Mouse (Mus musculus): Measurements from ENCODE around the gene Fgd2. TPM values are rescaled to one million over a fixed set of nuclear protein-coding genes. Genes with fewer than 3 reads are reported as not detected.
"Not testable (repeated sequence)": the region's sequence is repeated elsewhere in the genome, so short reads cannot be mapped to it uniquely, and the experiment has no call there.

Fgd2 gene
- polyA plus RNA-seq, 1 experiment from 2014 or later, result 8.3 TPM

GRCm38 (mm10) chr17:29351056-29351455 is 9.7 kb upstream of the Fgd2 start:
- WGBS, result 60% methylated on average over 5 of the region's 5 CpGs
- H3K27ac ChIP-seq (replicated peaks); H3K9me3 ChIP-seq; H3K27me3 ChIP-seq; ATAC-seq (ENCODE audit: low FRiP score, low read depth); H3K4me3 ChIP-seq; H3K4me2 ChIP-seq; H3K9ac ChIP-seq; H3K36me3 ChIP-seq: not testable (repeated sequence)
- H3K4me1 ChIP-seq (replicated peaks), result peaks cover 25% of the 10 kb centered on the region

- Histone ChIP-seq H3K4me1 (replicated peaks) (peaks cover 26% of the 10 kb centered on the region), H3K4me2 (peak overlapping the region; percentile 71), H3K27me3 (no peaks in the 10 kb centered on the region), H3K9me3 (no peaks in the 10 kb centered on the region), H3K27ac (replicated peaks) (peak overlapping the region; percentile 97), H3K36me3 (no peaks in the 10 kb centered on the region), H3K9ac (peak overlapping the region; percentile 52), H3K4me3 (no peak overlapping the region)
- 11% methylated on average over 5 of the region's 5 CpGs for WGBS
- ATAC-seq (ENCODE audit: low FRiP score, low read depth), result peak; percentile 49
Observed at GRCm38 (mm10) chr17:29355461-29355840, 5.3 kb upstream of the Fgd2 start.

GRCm38 (mm10) chr17:29355841-29356478 is 4.8 kb upstream of the Fgd2 start:
- peak overlapping the region; percentile 39 for H3K4me3 ChIP-seq

GRCm38 (mm10) chr17:29356479-29356856 is 4.2 kb upstream of the Fgd2 start:
- ATAC-seq (ENCODE audit: low FRiP score, low read depth), result peak; percentile 96
- WGBS, result 0% methylated on average over 11 of the region's 11 CpGs
- H3K9me3 ChIP-seq, result no peaks in the 10 kb centered on the region

More at GRCm38 (mm10) chr17:29355841-29356478, 4.8 kb upstream of the Fgd2 start:
- 4% methylated on average over 17 of the region's 17 CpGs for WGBS
- ATAC-seq (ENCODE audit: low FRiP score, low read depth), result peak; percentile 67
- Histone ChIP-seq H3K9me3 (no peaks in the 10 kb centered on the region), H3K9ac (peak overlapping the region; percentile 52), H3K4me2 (peak overlapping the region; percentile 71), H3K4me1 (replicated peaks) (peaks cover 26% of the 10 kb centered on the region), H3K27me3 (no peaks in the 10 kb centered on the region), H3K36me3 (no peaks in the 10 kb centered on the region), H3K27ac (replicated peaks) (peak overlapping the region; percentile 97)

GRCm38 (mm10) chr17:29356882-29357281 is 3.8 kb upstream of the Fgd2 start:
- Histone ChIP-seq H3K4me1 (replicated peaks) (peaks cover 26% of the 10 kb centered on the region), H3K27me3 (no peaks in the 10 kb centered on the region), H3K9ac (peak overlapping the region; percentile 53), H3K9me3 (no peaks in the 10 kb centered on the region), H3K4me3 (peak overlapping the region; percentile 39), H3K36me3 (no peaks in the 10 kb centered on the region), H3K4me2 (peak overlapping the region; percentile 71), H3K27ac (replicated peaks) (peak overlapping the region; percentile 97)
- WGBS, result 8% methylated on average over 9 of the region's 9 CpGs
- ATAC-seq (ENCODE audit: low FRiP score, low read depth), result peak; percentile 52

More at GRCm38 (mm10) chr17:29356479-29356856, 4.2 kb upstream of the Fgd2 start:
- peak overlapping the region; percentile 97 for H3K27ac ChIP-seq (replicated peaks)
- no peaks in the 10 kb centered on the region for H3K36me3 ChIP-seq
- H3K9ac ChIP-seq, result peak overlapping the region; percentile 53
- peaks cover 26% of the 10 kb centered on the region for H3K4me1 ChIP-seq (replicated peaks)
- H3K4me2 ChIP-seq, result peak overlapping the region; percentile 71
- no peaks in the 10 kb centered on the region for H3K27me3 ChIP-seq
- H3K4me3 ChIP-seq, result peak overlapping the region; percentile 39

GRCm38 (mm10) chr17:29358928-29359327 is 1.8 kb upstream of the Fgd2 start:
- H3K27me3 ChIP-seq, result no peaks in the 10 kb centered on the region
- no peak overlapping the region for H3K9ac ChIP-seq
- no peak overlapping the region for H3K4me2 ChIP-seq
- WGBS, result 60% methylated on average over 3 of the region's 3 CpGs
- H3K27ac ChIP-seq (replicated peaks), result no peak overlapping the region
- H3K9me3 ChIP-seq, result no peaks in the 10 kb centered on the region
- no peak overlapping the region for H3K4me3 ChIP-seq
- peaks cover 26% of the 10 kb centered on the region for H3K4me1 ChIP-seq (replicated peaks)
- no peaks in the 10 kb centered on the region for H3K36me3 ChIP-seq
- ATAC-seq (ENCODE audit: low FRiP score, low read depth), result no peak

- no peak overlapping the region for H3K9ac ChIP-seq
- peaks cover 3% of the 10 kb centered on the region for H3K4me1 ChIP-seq (replicated peaks)
- no peak overlapping the region for H3K4me3 ChIP-seq
- no peak overlapping the region for H3K27ac ChIP-seq (replicated peaks)
- H3K9me3 ChIP-seq, result no peaks in the 10 kb centered on the region
- 64% methylated on average over 8 of the region's 8 CpGs for WGBS
- no peaks in the 10 kb centered on the region for H3K36me3 ChIP-seq
- no peak overlapping the region for H3K4me2 ChIP-seq
- H3K27me3 ChIP-seq, result no peaks in the 10 kb centered on the region
- no peak for ATAC-seq (ENCODE audit: low FRiP score, low read depth)
Observed at GRCm38 (mm10) chr17:29361982-29362691, 1.4 kb downstream of the Fgd2 start.

GRCm38 (mm10) chr17:29363109-29363508 is 2.4 kb downstream of the Fgd2 start:
- Histone ChIP-seq H3K27me3 (no peaks in the 10 kb centered on the region), H3K9ac (no peak overlapping the region), H3K4me2 (no peak overlapping the region), H3K9me3 (no peaks in the 10 kb centered on the region), H3K4me1 (replicated peaks) (no peaks in the 10 kb centered on the region), H3K27ac (replicated peaks) (no peak overlapping the region), H3K4me3 (no peak overlapping the region), H3K36me3 (no peaks in the 10 kb centered on the region)
- ATAC-seq (ENCODE audit: low FRiP score, low read depth), result no peak
- 85% methylated on average over 8 of the region's 8 CpGs for whole genome bisulfite sequencing

GRCm38 (mm10) chr17:29365105-29365621 is 4.4 kb downstream of the Fgd2 start:
- no peak overlapping the region for H3K27ac ChIP-seq (replicated peaks)
- H3K4me2 ChIP-seq, result no peak overlapping the region
- no peaks in the 10 kb centered on the region for H3K36me3 ChIP-seq
- no peak for ATAC-seq (ENCODE audit: low FRiP score, low read depth)
- no peaks in the 10 kb centered on the region for H3K9me3 ChIP-seq
- no peak overlapping the region for H3K9ac ChIP-seq
- H3K4me3 ChIP-seq, result no peak overlapping the region
- 91% methylated on average over 13 of the region's 13 CpGs for WGBS
- 0 out of 2 replicates have a peak, but pooled peaks cover 5% of the 10 kb centered on the region for H3K4me1 ChIP-seq (replicated peaks)
- H3K27me3 ChIP-seq, result 0 out of 2 replicates have a peak, but pooled peaks cover 2% of the 10 kb centered on the region

GRCm38 (mm10) chr17:29368726-29369125 is 8.0 kb downstream of the Fgd2 start:
- H3K36me3 ChIP-seq, result no peaks in the 10 kb centered on the region
- 27% methylated on average over 6 of the region's 7 CpGs for WGBS
- H3K27me3 ChIP-seq, result 0 out of 2 replicates have a peak, but pooled peaks cover 2% of the 10 kb centered on the region
- no peaks in the 10 kb centered on the region for H3K9me3 ChIP-seq
- H3K27ac ChIP-seq (replicated peaks), result no peak overlapping the region
- ATAC-seq (ENCODE audit: low FRiP score, low read depth), result no peak
- 0 out of 2 replicates have a peak, but pooled peaks cover 5% of the 10 kb centered on the region for H3K4me1 ChIP-seq (replicated peaks)
- no peak overlapping the region for H3K9ac ChIP-seq
- H3K4me3 ChIP-seq, result no peak overlapping the region
- H3K4me2 ChIP-seq, result no peak overlapping the region

- H3K27me3 ChIP-seq, result 0 out of 2 replicates have a peak, but pooled peaks cover 2% of the 10 kb centered on the region
- no peaks in the 10 kb centered on the region for H3K36me3 ChIP-seq
- H3K9me3 ChIP-seq, result no peaks in the 10 kb centered on the region
- H3K4me2 ChIP-seq, result no peak overlapping the region
- H3K4me3 ChIP-seq, result no peak overlapping the region
- no peak overlapping the region for H3K9ac ChIP-seq
- peak; percentile 20; the same call in 1 of the 2 replicates for ATAC-seq (ENCODE audit: low FRiP score, low read depth)
- 6% methylated on average over 5 of the region's 5 CpGs for WGBS
- H3K4me1 ChIP-seq (replicated peaks), result 0 out of 2 replicates have a peak, but pooled peaks cover 5% of the 10 kb centered on the region
- no peak overlapping the region for H3K27ac ChIP-seq (replicated peaks)
Observed at GRCm38 (mm10) chr17:29370984-29371723, 10.4 kb downstream of the Fgd2 start.
